Mouse (Mus musculus) intestine, embryonic 14.5 days (tissue): Measurements from ENCODE around the gene D130043K22Rik. TPM values are rescaled to one million over a fixed set of nuclear protein-coding genes. Genes with fewer than 3 reads are reported as not detected.

ENCODE experiments used
- ATAC-seq: fragments of 200-750 bp; cut with Nextera tagmentation; replicated peaks from 2 replicates; pipeline ENCODE4 v1.8.0; 2017; ENCODE audit warnings: low read depth, moderate number of reproducible peaks, moderate TSS enrichment, moderate library complexity; ENCODE audit not compliant: low FRiP score, low TSS enrichment
- DNase-seq: peaks from one replicate; pipeline ENCODE4 v3.0.0-alpha.2; 2018; ENCODE audit warnings: low spot score
- H3K27ac ChIP-seq: fragments of 300-500 bp; sonication (generic); 2 replicates; pipeline ENCODE4 v1.5.1; 2014; ENCODE audit warnings: low read depth, mild to moderate bottlenecking, control low read depth
- H3K27me3 ChIP-seq: fragments of 300-500 bp; sonication (generic); replicated peaks from 2 replicates; pipeline ENCODE4 v1.6.1; 2014; ENCODE audit warnings: low read length, control low read depth; ENCODE audit not compliant: control insufficient read depth, insufficient read depth
- H3K36me3 ChIP-seq: fragments of 300-500 bp; sonication (generic); 2 replicates; pipeline ENCODE4 v1.6.1; 2014; ENCODE audit warnings: low read length, control low read depth; ENCODE audit not compliant: control insufficient read depth, insufficient read depth
- H3K4me1 ChIP-seq: fragments of 300-500 bp; sonication (generic); replicated peaks from 2 replicates; pipeline ENCODE4 v1.6.1; 2014; ENCODE audit warnings: low read length, control low read depth, mixed read lengths; ENCODE audit not compliant: control insufficient read depth, insufficient read depth
- H3K4me2 ChIP-seq: fragments of 300-500 bp; sonication (generic); 2 replicates; pipeline ENCODE4 v1.6.1; 2014; ENCODE audit warnings: low read length
- H3K4me3 ChIP-seq: fragments of 300-500 bp; sonication (generic); 2 replicates; pipeline ENCODE4 v1.5.1; 2014; ENCODE audit warnings: low read depth, low read length, control low read depth, mixed read lengths
- H3K9ac ChIP-seq: fragments of 300-500 bp; sonication (generic); 2 replicates; pipeline ENCODE4 v1.6.1; 2014; ENCODE audit warnings: mild to moderate bottlenecking, low read length
- H3K9me3 ChIP-seq: fragments of 300-500 bp; sonication (generic); 2 replicates; pipeline ENCODE4 v1.6.1; 2016; ENCODE audit warnings: low read length, control low read depth; ENCODE audit not compliant: control insufficient read depth
- WGBS: fragments of 180-500 bp; shearing (Covaris S2); extraction: QIAGEN DNeasy Blood & Tissue Kit; methylation state at CpG from one replicate; pipeline ENCODE4 v1.1.7; 2014; 5-methylcytosine and 5-hydroxymethylcytosine counted together
- polyA plus RNA-seq: library from polyadenylated mRNA; unstranded; fragments of >200 nt; fragmentation: Nextera tagmentation; extraction: Ambion mirVana; gene quantifications from 2 replicates; pipeline ENCODE4 v1.2.1, GENCODE M21; 2014

The D130043K22Rik gene
- polyA plus RNA-seq = 0.74 and 0.98 TPM in 2 replicates

GRCm38 (mm10) chr13:24844983-24845955, at the start of gene D130043K22Rik:
Gene D130043K22Rik, plus strand, starts transcription at chr13:24845135.
- peak; percentile 76 for ATAC-seq
- H3K4me3 ChIP-seq = peak within 1 kb of the TSS; percentile 32
- no peak within 1 kb of the TSS for H3K27ac ChIP-seq
- peak within 1 kb of the TSS; percentile 86 for H3K4me2 ChIP-seq
- H3K27me3 ChIP-seq = no peaks in the 10 kb centered on the region
- H3K9me3 ChIP-seq = no peaks in the 10 kb centered on the region
- WGBS = 14% methylated on average over 40 of the region's 40 CpGs
- no peak within 1 kb of the TSS for H3K9ac ChIP-seq
- peak; percentile 79 for DNase-seq
- peaks cover 21% of the 10 kb centered on the region for H3K36me3 ChIP-seq
- no peaks in the 10 kb centered on the region; the same call in 1 of the 2 replicates for H3K4me1 ChIP-seq

GRCm38 (mm10) chr13:24798686-24799085, 46.2 kb upstream of the D130043K22Rik start:
- 96% methylated on average over 4 of the region's 4 CpGs for WGBS

GRCm38 (mm10) chr13:24799378-24799777, 45.6 kb upstream of the D130043K22Rik start:
- peak overlapping the region; percentile 82 for H3K4me2 ChIP-seq
- H3K9ac ChIP-seq = peak overlapping the region; percentile 94; the same call in 1 of the 2 replicates
- no peak overlapping the region for H3K27ac ChIP-seq
- DNase-seq (no peak), ATAC-seq (no peak)
- H3K9me3 ChIP-seq = no peaks in the 10 kb centered on the region
- H3K27me3 ChIP-seq = no peaks in the 10 kb centered on the region
- H3K36me3 ChIP-seq = no peaks in the 10 kb centered on the region
- WGBS = 68% methylated on average over 5 of the region's 5 CpGs
- peak overlapping the region; percentile 90 for H3K4me3 ChIP-seq
- peaks cover 19% of the 10 kb centered on the region for H3K4me1 ChIP-seq

More at GRCm38 (mm10) chr13:24798686-24799085, 46.2 kb upstream of the D130043K22Rik start:
- H3K27me3 ChIP-seq = no peaks in the 10 kb centered on the region
- ATAC-seq (no peak), DNase-seq (no peak)
- no peak overlapping the region for H3K9ac ChIP-seq
- no peaks in the 10 kb centered on the region for H3K36me3 ChIP-seq
- H3K4me1 ChIP-seq = peaks cover 14% of the 10 kb centered on the region; the same call in 1 of the 2 replicates
- no peak overlapping the region for H3K27ac ChIP-seq
- no peak overlapping the region for H3K4me3 ChIP-seq
- H3K9me3 ChIP-seq = no peaks in the 10 kb centered on the region
- H3K4me2 ChIP-seq = no peak overlapping the region

- under 1% methylated on average over 31 of the region's 31 CpGs for WGBS
- peak overlapping the region; percentile 82 for H3K4me2 ChIP-seq
- no peaks in the 10 kb centered on the region for H3K27me3 ChIP-seq
- H3K36me3 ChIP-seq = peaks cover 5% of the 10 kb centered on the region
- H3K9me3 ChIP-seq = no peaks in the 10 kb centered on the region
- ATAC-seq = peak; percentile 6
- DNase-seq = peak; percentile 77
- H3K4me3 ChIP-seq = peak overlapping the region; percentile 90
- H3K4me1 ChIP-seq = peaks cover 19% of the 10 kb centered on the region
- H3K9ac ChIP-seq = peak overlapping the region; percentile 94
- peak overlapping the region; percentile 99 for H3K27ac ChIP-seq
These were observed 44.8 kb upstream of the D130043K22Rik start for GRCm38 (mm10) chr13:24799925-24800673.

- H3K4me1 ChIP-seq = peaks cover 19% of the 10 kb centered on the region
- peaks cover 12% of the 10 kb centered on the region for H3K36me3 ChIP-seq
- ATAC-seq (peak; percentile 97), DNase-seq (peak; percentile 99)
- peak overlapping the region; percentile 90 for H3K4me3 ChIP-seq
- peak overlapping the region; percentile 99 for H3K27ac ChIP-seq
- H3K27me3 ChIP-seq = no peaks in the 10 kb centered on the region
- H3K9me3 ChIP-seq = no peaks in the 10 kb centered on the region
- H3K4me2 ChIP-seq = peak overlapping the region; percentile 82
- peak overlapping the region; percentile 94 for H3K9ac ChIP-seq
- WGBS = under 1% methylated on average over 42 of the region's 42 CpGs
These were observed 44.1 kb upstream of the D130043K22Rik start for GRCm38 (mm10) chr13:24800674-24801307.

GRCm38 (mm10) chr13:24801308-24801921, 43.5 kb upstream of the D130043K22Rik start, which contains the start of gene BC005537:
Gene BC005537, plus strand, starts transcription at chr13:24801657.
- Histone ChIP-seq H3K9me3 (no peaks in the 10 kb centered on the region), H3K4me2 (peak within 1 kb of the TSS; percentile 98), H3K36me3 (peaks cover 18% of the 10 kb centered on the region), H3K4me1 (peaks cover 19% of the 10 kb centered on the region), H3K4me3 (peak within 1 kb of the TSS; percentile 90), H3K27me3 (no peaks in the 10 kb centered on the region), H3K27ac (peak within 1 kb of the TSS; percentile 99), H3K9ac (peak within 1 kb of the TSS; percentile 94)
- WGBS = under 1% methylated on average over 55 of the region's 74 CpGs
- peak; percentile 54 for ATAC-seq
- DNase-seq = no peak

- Histone ChIP-seq H3K4me3 (peak overlapping the region; percentile 90), H3K9me3 (no peaks in the 10 kb centered on the region)
- under 1% methylated on average over 26 of the region's 26 CpGs for WGBS
These were observed 42.7 kb upstream of the D130043K22Rik start for GRCm38 (mm10) chr13:24802131-24802691.

More at GRCm38 (mm10) chr13:24802131-24802691, 42.7 kb upstream of the D130043K22Rik start:
- Histone ChIP-seq H3K4me1 (peaks cover 19% of the 10 kb centered on the region), H3K9ac (peak overlapping the region; percentile 94), H3K4me2 (peak overlapping the region; percentile 98), H3K27me3 (no peaks in the 10 kb centered on the region), H3K27ac (peak overlapping the region; percentile 99), H3K36me3 (peaks cover 25% of the 10 kb centered on the region)
- DNase-seq (peak; percentile 73), ATAC-seq (no peak)
